Mouse (Mus musculus): ENCODE data around the gene Ptgir. TPM values are rescaled to one million over a fixed set of nuclear protein-coding genes. Genes with fewer than 3 reads are reported as not detected.

Gene Ptgir
- polyA plus RNA-seq, 1 experiment from 2014 or later: 1.6 TPM

DNA sequence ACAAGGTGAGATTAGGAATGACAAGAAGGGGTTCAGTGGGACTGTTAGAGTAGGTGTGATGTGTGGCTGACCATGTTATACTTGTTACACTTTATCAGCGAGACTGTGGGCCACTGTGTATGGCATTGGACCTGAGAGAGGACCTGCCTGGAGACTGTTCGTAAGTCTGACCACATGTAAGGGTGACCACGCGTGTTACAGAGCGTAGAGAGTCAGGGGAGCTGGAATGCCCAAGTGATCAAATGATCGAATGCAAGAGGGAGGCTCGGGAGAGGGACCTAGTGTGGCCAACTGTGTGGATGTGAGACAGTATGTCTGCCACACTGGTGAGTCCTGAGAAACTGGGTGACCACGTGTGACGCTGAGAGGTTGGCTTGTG, 13.9 kb upstream of the Ptgir start:
- peak overlapping the region; percentile 20; the same call in 1 of the 2 replicates for H3K9ac ChIP-seq
- no peak overlapping the region for H3K27ac ChIP-seq
- WGBS: 46% methylated on average over 9 of the region's 9 CpGs
- H3K4me3 ChIP-seq: peak overlapping the region; percentile 28
- peaks cover 49% of the 10 kb centered on the region for H3K4me1 ChIP-seq
- H3K27me3 ChIP-seq: peaks cover 37% of the 10 kb centered on the region
- no peaks in the 10 kb centered on the region for H3K9me3 ChIP-seq (replicated peaks)
- H3K4me2 ChIP-seq (replicated peaks): peak overlapping the region; percentile 60
- peak; percentile 1; the same call in 1 of the 2 replicates for ATAC-seq (ENCODE audit: low FRiP score)
- peaks cover 7% of the 10 kb centered on the region for H3K36me3 ChIP-seq

DNA sequence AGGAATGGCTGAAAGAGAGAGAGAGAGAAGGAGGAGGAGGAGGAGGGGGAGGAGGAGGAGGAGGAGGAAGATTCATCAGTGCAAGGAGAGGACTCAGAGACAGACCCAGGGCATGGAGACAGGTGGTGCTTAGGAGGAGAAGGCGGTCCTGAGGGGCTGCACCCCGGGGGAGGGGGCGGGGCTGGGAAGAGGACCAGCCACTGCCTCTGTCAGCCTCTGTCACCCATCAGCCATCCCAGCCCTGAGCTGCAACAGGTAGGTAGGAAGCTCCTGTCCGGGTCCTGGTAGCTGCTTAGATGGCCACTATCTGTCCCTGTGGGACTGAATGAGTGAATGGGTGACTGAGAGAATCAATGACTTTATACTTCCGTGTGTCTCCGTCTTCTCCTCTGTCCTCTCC, 12.7 kb upstream of the Ptgir start:
- Histone ChIP-seq H3K9ac (no peak overlapping the region), H3K4me3 (peak overlapping the region; percentile 3; the same call in 1 of the 2 replicates), H3K4me1 (peaks cover 49% of the 10 kb centered on the region), H3K27me3 (peaks cover 31% of the 10 kb centered on the region), H3K9me3 (replicated peaks) (no peaks in the 10 kb centered on the region), H3K36me3 (no peaks in the 10 kb centered on the region), H3K27ac (no peak overlapping the region), H3K4me2 (replicated peaks) (peak overlapping the region; percentile 60)
- no peak for ATAC-seq (ENCODE audit: low FRiP score)
- 7% methylated on average over 6 of the region's 6 CpGs for WGBS

DNA sequence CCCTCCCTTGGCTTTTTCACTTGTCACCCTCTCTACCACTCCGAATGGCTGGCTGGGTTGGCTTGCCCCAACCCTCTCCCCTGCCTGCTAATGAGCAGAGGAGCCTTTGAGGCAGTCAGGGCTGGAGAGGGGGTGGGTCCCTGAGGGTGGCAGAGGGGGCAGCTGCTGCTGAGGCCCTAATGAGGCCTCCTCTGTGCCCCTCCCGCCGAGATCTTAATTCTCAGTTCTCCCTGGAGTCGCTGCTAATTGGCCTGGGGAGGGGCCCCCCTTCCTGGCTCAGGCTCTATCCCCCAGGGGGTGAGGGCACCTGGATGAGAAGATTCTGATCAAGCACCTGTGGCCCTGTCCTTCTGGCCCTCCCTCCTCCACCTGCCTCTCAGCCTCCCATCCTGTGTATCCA, 12.0 kb upstream of the Ptgir start:
- Histone ChIP-seq H3K9me3 (replicated peaks) (no peaks in the 10 kb centered on the region), H3K4me2 (replicated peaks) (peak overlapping the region; percentile 60), H3K27me3 (peaks cover 31% of the 10 kb centered on the region), H3K36me3 (no peaks in the 10 kb centered on the region), H3K4me1 (peaks cover 49% of the 10 kb centered on the region), H3K4me3 (peak overlapping the region; percentile 20; the same call in 1 of the 2 replicates), H3K9ac (peak overlapping the region; percentile 35), H3K27ac (peak overlapping the region; percentile 55; the same call in 1 of the 2 replicates)
- WGBS: 0% methylated on average over 4 of the region's 4 CpGs
- ATAC-seq (ENCODE audit: low FRiP score): peak; percentile 77

DNA sequence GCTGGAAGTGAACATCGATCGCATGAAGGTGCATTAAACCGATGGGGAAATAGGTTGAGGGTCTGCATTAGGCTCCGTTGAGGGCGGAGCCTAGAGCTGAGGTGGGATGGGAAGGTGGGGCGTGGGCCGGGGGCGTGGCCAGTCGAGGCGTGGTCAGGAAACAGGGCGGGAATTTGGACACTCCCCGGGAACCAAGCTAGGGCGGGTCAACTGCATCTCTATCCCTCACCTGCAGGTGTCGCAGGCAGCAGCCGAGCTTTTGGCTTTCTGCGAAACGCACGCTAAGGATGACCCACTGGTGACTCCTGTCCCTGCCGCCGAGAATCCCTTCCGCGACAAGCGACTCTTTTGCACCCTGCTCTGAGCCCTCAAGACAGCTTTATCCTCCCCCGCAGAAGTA, 11.3 kb upstream of the Ptgir start:
- H3K27me3 ChIP-seq: peaks cover 27% of the 10 kb centered on the region
- peak; percentile 20 for ATAC-seq (ENCODE audit: low FRiP score)
- H3K4me2 ChIP-seq (replicated peaks): peak overlapping the region; percentile 60
- 0 out of 2 replicates have a peak overlapping the region, but pooled peaks have one; percentile 55 for H3K9ac ChIP-seq
- peak overlapping the region; percentile 55 for H3K27ac ChIP-seq
- peaks cover 50% of the 10 kb centered on the region for H3K4me1 ChIP-seq
- WGBS: under 1% methylated on average over 24 of the region's 24 CpGs
- no peaks in the 10 kb centered on the region for H3K9me3 ChIP-seq (replicated peaks)
- no peaks in the 10 kb centered on the region for H3K36me3 ChIP-seq
- H3K4me3 ChIP-seq: peak overlapping the region; percentile 20

DNA sequence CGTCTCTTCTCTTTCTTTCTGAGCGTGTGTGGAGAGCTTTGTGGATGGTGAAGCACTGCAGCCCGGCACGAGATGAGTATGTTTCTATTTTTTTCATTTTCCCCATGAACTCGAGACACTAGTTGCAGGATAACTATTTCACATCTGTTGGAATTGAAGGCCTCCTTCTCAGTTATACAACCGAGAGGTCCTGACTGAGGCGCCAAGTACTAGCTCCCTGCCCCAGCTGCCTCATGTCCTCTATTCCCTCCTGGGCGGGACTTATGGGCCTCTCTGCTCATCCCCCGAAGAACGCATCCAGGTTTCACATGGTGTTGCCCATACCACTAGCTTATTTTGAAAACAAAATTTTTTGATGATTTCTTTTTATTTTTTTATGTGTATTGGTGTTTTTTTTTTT, 10.8 kb upstream of the Ptgir start:
- H3K4me2 ChIP-seq (replicated peaks): peak overlapping the region; percentile 60
- H3K27me3 ChIP-seq: peaks cover 24% of the 10 kb centered on the region
- H3K4me3 ChIP-seq: peak overlapping the region; percentile 20; the same call in 1 of the 2 replicates
- no peak for ATAC-seq (ENCODE audit: low FRiP score)
- H3K36me3 ChIP-seq: no peaks in the 10 kb centered on the region
- H3K9me3 ChIP-seq (replicated peaks): no peaks in the 10 kb centered on the region
- 29% methylated on average over 10 of the region's 10 CpGs for WGBS
- no peak overlapping the region; the same call in 1 of the 2 replicates for H3K27ac ChIP-seq
- H3K4me1 ChIP-seq: peaks cover 53% of the 10 kb centered on the region
- H3K9ac ChIP-seq: no peak overlapping the region

DNA sequence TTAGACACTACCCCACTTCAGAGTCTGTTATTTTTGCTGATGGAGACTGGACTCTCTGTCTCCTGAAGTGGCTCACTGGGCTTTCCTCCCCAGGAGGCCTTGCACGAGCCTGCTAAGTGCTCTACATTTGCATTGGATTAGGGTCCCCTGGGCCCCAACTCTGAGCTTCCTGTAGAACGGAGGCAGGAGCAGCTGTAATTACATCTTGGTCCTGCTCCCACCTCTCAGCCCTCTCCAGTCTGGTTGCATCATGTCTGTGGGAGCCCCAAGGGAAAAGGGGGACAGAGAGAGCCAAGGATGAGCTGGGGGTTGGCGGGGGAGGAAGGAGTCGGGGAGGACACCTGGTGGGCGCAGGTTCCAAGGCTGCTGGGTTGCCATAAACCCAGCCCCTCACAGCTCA, 5.8 kb upstream of the Ptgir start:
- no peaks in the 10 kb centered on the region for H3K9me3 ChIP-seq (replicated peaks)
- H3K9ac ChIP-seq: no peak overlapping the region
- H3K4me2 ChIP-seq (replicated peaks): no peak overlapping the region
- H3K4me3 ChIP-seq: no peak overlapping the region
- H3K4me1 ChIP-seq: peaks cover 27% of the 10 kb centered on the region
- 8% methylated on average over 5 of the region's 5 CpGs for WGBS
- no peaks in the 10 kb centered on the region for H3K27me3 ChIP-seq
- H3K27ac ChIP-seq: 0 out of 2 replicates have a peak overlapping the region, but pooled peaks have one; percentile 24
- no peaks in the 10 kb centered on the region for H3K36me3 ChIP-seq
- ATAC-seq (ENCODE audit: low FRiP score): 0 out of 2 replicates have a peak, but pooled peaks have one; percentile 9

DNA sequence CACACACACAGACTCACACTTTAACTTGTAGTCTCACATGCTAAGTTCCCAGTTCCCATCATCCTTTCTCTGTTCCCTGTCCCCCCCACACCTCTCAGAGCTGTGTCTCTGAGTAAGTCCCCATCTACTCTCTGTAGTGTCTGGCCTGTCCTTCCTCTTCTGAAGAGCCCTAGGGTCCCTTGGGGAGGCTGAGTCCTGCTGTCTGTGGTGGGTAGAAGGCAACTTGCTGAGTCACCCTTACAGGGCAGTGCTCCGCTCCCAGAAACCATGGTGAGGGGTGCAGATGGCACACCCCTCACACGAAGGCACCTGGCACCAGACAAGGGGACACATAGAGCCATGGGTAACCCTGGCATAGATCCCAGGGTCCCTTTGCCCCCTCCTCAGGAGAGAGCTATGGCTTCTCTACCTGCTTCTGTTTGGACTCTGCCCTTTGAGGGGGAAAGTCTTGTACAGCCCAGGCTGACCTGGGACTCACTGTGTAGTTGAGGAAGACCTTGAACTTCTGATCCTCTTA, 2.8 kb upstream of the Ptgir start:
- Histone ChIP-seq H3K9ac (no peak overlapping the region), H3K27ac (no peak overlapping the region), H3K36me3 (no peaks in the 10 kb centered on the region), H3K4me1 (peaks cover 48% of the 10 kb centered on the region), H3K4me2 (replicated peaks) (no peak overlapping the region), H3K27me3 (0 out of 2 replicates have a peak, but pooled peaks cover 3% of the 10 kb centered on the region), H3K9me3 (replicated peaks) (no peaks in the 10 kb centered on the region), H3K4me3 (no peak overlapping the region)
- ATAC-seq (ENCODE audit: low FRiP score): no peak
- 78% methylated on average over 2 of the region's 2 CpGs for WGBS

DNA sequence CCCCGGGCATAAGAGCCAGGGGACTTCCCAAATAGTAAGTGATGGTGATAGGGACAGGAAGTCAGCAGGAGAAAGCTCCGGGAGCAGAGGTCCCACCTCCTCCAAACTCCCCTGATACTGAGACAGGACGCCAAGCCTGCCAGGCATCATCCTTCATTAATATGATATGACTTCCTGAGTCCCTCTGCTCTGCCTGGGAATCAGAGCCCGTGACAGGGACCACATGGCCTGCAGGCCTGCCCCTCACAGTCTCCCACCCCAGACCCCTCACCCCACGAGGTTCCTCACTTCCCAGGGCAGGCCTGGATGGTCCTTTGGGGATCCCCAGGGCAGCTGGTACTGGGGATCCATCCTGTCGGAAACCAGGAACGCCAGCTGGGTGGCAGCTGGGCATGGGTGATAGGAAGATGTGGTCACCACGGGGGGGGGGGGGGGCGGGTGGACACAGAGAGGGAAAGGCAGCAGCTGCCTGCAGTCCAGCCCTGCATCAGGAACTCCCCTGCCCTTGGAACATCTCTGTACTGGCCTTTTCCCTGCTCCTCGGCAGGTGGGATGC, 2.1 kb upstream of the Ptgir start:
- H3K4me1 ChIP-seq: peaks cover 54% of the 10 kb centered on the region
- H3K9ac ChIP-seq: no peak overlapping the region
- peaks cover 6% of the 10 kb centered on the region; the same call in 1 of the 2 replicates for H3K27me3 ChIP-seq
- 0 out of 2 replicates have a peak, but pooled peaks have one; percentile 39 for ATAC-seq (ENCODE audit: low FRiP score)
- H3K36me3 ChIP-seq: no peaks in the 10 kb centered on the region
- H3K4me3 ChIP-seq: no peak overlapping the region
- 45% methylated on average over 8 of the region's 10 CpGs for WGBS
- H3K4me2 ChIP-seq (replicated peaks): no peak overlapping the region
- no peaks in the 10 kb centered on the region for H3K9me3 ChIP-seq (replicated peaks)
- H3K27ac ChIP-seq: 0 out of 2 replicates have a peak overlapping the region, but pooled peaks have one; percentile 23

DNA sequence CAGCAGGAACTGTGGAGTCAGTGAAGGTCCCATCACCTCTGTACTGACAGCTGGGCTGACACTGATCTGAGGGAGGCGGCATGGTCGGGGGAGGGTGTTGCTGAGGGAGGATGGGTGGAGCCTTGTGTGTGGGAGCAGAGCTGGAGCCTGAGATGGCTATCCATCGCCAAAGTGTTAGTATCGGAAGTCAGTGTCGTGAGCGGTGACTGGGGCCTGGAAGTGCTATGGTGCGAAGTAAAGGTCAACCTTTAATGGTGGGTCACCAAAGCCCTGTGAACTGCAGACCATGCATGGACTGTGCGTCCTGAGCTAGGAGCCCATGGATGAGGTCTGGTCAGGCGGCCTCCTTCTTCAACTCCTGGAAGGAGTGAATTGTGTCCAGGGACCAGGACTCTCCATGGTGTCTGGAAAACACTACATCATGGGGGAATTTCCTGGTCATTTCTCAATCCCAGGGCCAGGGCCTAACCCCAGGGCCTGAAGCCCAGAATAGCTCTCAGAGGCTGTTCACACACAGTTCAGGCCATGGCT, 734 bp upstream of the Ptgir start:
- Histone ChIP-seq H3K36me3 (no peaks in the 10 kb centered on the region), H3K4me2 (replicated peaks) (no peak overlapping the region), H3K4me3 (no peak overlapping the region), H3K27me3 (peaks cover 10% of the 10 kb centered on the region; the same call in 1 of the 2 replicates), H3K27ac (peak overlapping the region; percentile 7; the same call in 1 of the 2 replicates), H3K4me1 (peaks cover 51% of the 10 kb centered on the region), H3K9me3 (replicated peaks) (no peaks in the 10 kb centered on the region), H3K9ac (no peak overlapping the region)
- no peak for ATAC-seq (ENCODE audit: low FRiP score)
- 49% methylated on average over 9 of the region's 9 CpGs for WGBS

DNA sequence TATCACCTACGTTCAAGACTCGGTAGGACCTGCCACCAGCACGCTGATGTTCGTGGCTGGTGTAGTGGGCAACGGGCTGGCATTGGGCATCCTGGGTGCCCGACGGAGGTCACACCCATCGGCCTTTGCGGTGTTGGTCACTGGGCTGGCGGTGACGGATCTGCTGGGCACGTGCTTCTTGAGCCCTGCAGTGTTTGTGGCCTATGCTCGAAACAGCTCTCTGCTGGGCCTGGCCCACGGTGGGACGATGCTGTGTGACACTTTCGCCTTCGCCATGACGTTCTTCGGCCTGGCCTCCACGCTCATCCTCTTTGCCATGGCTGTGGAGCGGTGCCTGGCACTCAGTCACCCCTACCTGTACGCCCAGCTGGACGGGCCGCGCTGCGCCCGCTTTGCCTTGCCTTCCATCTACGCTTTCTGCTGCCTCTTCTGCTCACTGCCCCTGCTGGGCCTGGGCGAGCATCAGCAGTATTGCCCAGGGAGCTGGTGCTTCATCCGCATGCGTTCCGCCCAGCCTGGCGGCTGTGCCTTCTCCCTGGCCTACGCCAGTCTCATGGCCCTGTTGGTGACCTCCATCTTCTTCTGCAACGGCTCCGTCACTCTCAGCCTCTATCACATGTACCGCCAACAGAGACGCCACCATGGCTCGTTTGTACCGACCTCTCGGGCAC, 734 bp downstream of the Ptgir start:
- Histone ChIP-seq H3K9me3 (replicated peaks) (no peaks in the 10 kb centered on the region), H3K27ac (no peak overlapping the region), H3K36me3 (no peaks in the 10 kb centered on the region), H3K4me1 (peaks cover 43% of the 10 kb centered on the region), H3K4me2 (replicated peaks) (no peak overlapping the region), H3K9ac (0 out of 2 replicates have a peak overlapping the region, but pooled peaks have one; percentile 18), H3K4me3 (no peak overlapping the region), H3K27me3 (peaks cover 10% of the 10 kb centered on the region; the same call in 1 of the 2 replicates)
- no peak for ATAC-seq (ENCODE audit: low FRiP score)
- 91% methylated on average over 40 of the region's 41 CpGs for WGBS

DNA sequence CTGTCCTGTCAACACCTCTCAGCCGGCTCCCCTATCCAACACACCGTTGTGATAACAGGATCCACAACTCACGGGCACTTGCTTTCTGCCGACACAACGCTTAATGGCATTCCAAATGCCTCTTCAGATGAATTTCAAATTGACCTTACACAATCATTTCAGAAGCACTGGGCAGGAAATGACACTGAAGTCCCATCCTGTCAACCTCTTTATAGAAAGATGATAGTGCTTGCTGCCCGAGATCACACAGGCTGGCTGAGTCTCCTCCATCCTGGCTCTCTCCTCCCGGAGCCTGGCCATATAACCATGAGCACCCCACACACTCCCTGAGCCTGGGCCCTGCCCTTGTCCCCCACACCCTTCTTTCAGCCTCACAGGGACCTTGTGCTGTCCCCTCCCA, 1.6 kb downstream of the Ptgir start:
- Histone ChIP-seq H3K36me3 (no peaks in the 10 kb centered on the region), H3K4me1 (peaks cover 49% of the 10 kb centered on the region), H3K9ac (no peak overlapping the region), H3K9me3 (replicated peaks) (no peaks in the 10 kb centered on the region), H3K27me3 (peaks cover 10% of the 10 kb centered on the region; the same call in 1 of the 2 replicates), H3K4me2 (replicated peaks) (no peak overlapping the region), H3K4me3 (no peak overlapping the region), H3K27ac (no peak overlapping the region)
- ATAC-seq (ENCODE audit: low FRiP score): no peak
- 75% methylated on average over 7 of the region's 7 CpGs for WGBS

DNA sequence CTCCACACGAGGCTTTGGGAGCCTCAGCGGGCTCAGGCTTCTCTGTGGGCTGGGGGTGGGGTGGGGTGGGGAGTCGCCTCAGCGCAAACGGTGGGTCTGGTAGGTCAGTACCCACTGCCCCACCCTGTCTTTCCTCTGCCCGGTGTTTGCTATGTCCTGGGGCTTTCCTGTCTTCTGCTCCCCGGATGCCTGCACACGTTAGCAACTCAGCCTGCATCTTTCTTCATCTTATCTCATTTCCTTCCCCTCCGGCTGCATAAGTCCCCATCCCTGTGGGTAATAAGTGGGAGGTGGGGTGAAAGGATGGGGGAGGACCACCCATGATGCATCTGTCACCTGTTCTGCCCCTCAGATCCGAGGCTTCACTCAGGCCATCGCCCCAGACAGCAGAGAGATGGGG, 2.1 kb downstream of the Ptgir start:
- no peak overlapping the region for H3K4me3 ChIP-seq
- peaks cover 10% of the 10 kb centered on the region; the same call in 1 of the 2 replicates for H3K27me3 ChIP-seq
- no peaks in the 10 kb centered on the region for H3K36me3 ChIP-seq
- ATAC-seq (ENCODE audit: low FRiP score): no peak
- H3K9ac ChIP-seq: peak overlapping the region; percentile 41; the same call in 1 of the 2 replicates
- no peaks in the 10 kb centered on the region for H3K9me3 ChIP-seq (replicated peaks)
- no peak overlapping the region for H3K4me2 ChIP-seq (replicated peaks)
- WGBS: 53% methylated on average over 11 of the region's 11 CpGs
- no peak overlapping the region for H3K27ac ChIP-seq
- peaks cover 49% of the 10 kb centered on the region for H3K4me1 ChIP-seq
